Comparison of ENCODE assay signal across 23 mouse cellular contexts in the genomic region with DNA sequence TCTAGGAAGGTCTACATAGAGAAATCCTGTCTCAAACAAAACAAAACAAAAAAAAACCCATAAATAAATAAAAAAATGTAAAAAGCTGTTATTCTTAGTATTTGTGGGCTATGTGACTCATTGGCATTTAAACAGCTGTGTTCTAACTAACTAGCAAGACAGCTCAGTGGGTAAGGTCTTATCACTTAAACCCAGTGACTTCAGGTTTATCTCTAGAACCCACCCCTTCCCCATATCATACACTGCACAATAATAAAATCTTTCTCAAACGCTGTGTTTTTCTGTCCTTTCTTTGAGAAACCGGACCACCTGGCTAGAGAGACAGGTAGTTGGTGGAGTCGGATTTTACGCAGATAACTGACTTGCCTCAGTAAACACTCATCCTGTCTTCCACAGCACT. TPM values are rescaled to one million over a fixed set of nuclear protein-coding genes. Genes with fewer than 3 reads are reported as not detected.
A peak's percentile ranks its signal among the peaks of the same experiment; 100 is the strongest.
DNase-seq lines count a peak whose midpoint lies in the region; ATAC-seq and TF ChIP-seq lines count a peak whose summit lies in the region.
"Had no signal": no experiment of that assay in that cellular context is flagged by ENCODE, and none has a peak within 500 bp of the region (broad histone marks: within the 10 kb centered on the region; RNA-seq: fewer than 3 reads in every experiment).

No protein-coding gene starts in this region.

- H3K27ac ChIP-seq in liver, embryonic 13.5 days: peak overlapping the region; percentile 86
- H3K27ac ChIP-seq in liver, postnatal 0 days (ENCODE audit: low read depth): peak overlapping the region; percentile 49
- H3K27ac ChIP-seq: embryonic facial prominence, embryonic 12.5 days; forebrain, embryonic 10.5 days; heart, embryonic 13.5 days had no signal

- WGBS in liver, embryonic 13.5 days (ENCODE audit: insufficient replicate concordance): 26% methylated on average over 4 of the region's 4 CpGs
- WGBS in liver, postnatal 0 days (ENCODE audit: insufficient replicate concordance): 56% methylated on average over 4 of the region's 4 CpGs

- no peaks in the 10 kb centered on the region for H3K27me3 ChIP-seq in G1E (ENCODE audit: insufficient read depth, low read length)
- H3K27me3 ChIP-seq in liver, embryonic 13.5 days: no peaks in the 10 kb centered on the region
- H3K27me3 ChIP-seq in liver, postnatal 0 days (ENCODE audit: insufficient read depth, low read length): no peaks in the 10 kb centered on the region
- H3K27me3 ChIP-seq: embryonic facial prominence, embryonic 12.5 days; heart, embryonic 13.5 days; Patski had no signal

- peak; percentile 74 for TF ChIP-seq EP300 in liver, postnatal 0 days (IDR thresholded peaks at IDR 0.05; ENCODE audit: low read depth)

- no peak for TF ChIP-seq CTCF in G1E (IDR thresholded peaks at IDR 0.05; ENCODE audit: low read depth, low read length)
- no peak for TF ChIP-seq CTCF in liver, postnatal 0 days (IDR thresholded peaks at IDR 0.05; ENCODE audit: low read depth)

- no peaks in the 10 kb centered on the region for H3K9me3 ChIP-seq in G1E (replicated peaks)
- no peaks in the 10 kb centered on the region for H3K9me3 ChIP-seq in liver, embryonic 13.5 days (replicated peaks)
- H3K9me3 ChIP-seq in liver, postnatal 0 days (ENCODE audit: low read length): no peaks in the 10 kb centered on the region
- H3K9me3 ChIP-seq: embryonic facial prominence, embryonic 12.5 days; forebrain, embryonic 10.5 days; heart, embryonic 13.5 days had no signal

- DNase-seq in G1E (ENCODE audit: low spot score): no peak
- DNase-seq in liver, embryonic 13.5 days: peak; percentile 32
- DNase-seq in liver, postnatal 0 days: no peak
- no peak for DNase-seq in frontal cortex, postnatal 10 days (ENCODE audit: low spot score in 2 of 2)
- DNase-seq in testis, postnatal 14 days (ENCODE audit: low spot score): no peak
- no peak for DNase-seq in right cerebral cortex, postnatal 25 days
- no peak for DNase-seq in cerebellum, adult 8-10 months
- DNase-seq: adrenal gland, postnatal 25 days; B cell, adult 2 months; cerebellum, adult 2 months; cerebellum, postnatal 14 days; gastrocnemius, postnatal 36 days; heart, adult 11 months; heart, postnatal 36 days had no signal

- H3K9ac ChIP-seq in liver, embryonic 13.5 days: peak overlapping the region; percentile 46
- no peak overlapping the region for H3K9ac ChIP-seq in liver, postnatal 0 days (replicated peaks)
- H3K9ac ChIP-seq: embryonic facial prominence, embryonic 12.5 days; heart, embryonic 13.5 days had no signal

- H3K4me3 ChIP-seq in G1E (ENCODE audit: low read depth, low read length): no peak overlapping the region
- H3K4me3 ChIP-seq in liver, embryonic 13.5 days (replicated peaks): no peak overlapping the region; the same call in 1 of the 2 replicates
- H3K4me3 ChIP-seq in liver, postnatal 0 days (ENCODE audit: low read depth, low read length): no peak overlapping the region
- H3K4me3 ChIP-seq: embryonic facial prominence, embryonic 12.5 days; forebrain, embryonic 10.5 days; heart, embryonic 13.5 days had no signal

- H3K4me1 ChIP-seq in G1E (ENCODE audit: insufficient read depth, low read depth, low read length): peaks cover 38% of the 10 kb centered on the region
- peaks cover 69% of the 10 kb centered on the region for H3K4me1 ChIP-seq in liver, embryonic 13.5 days (replicated peaks)
- peaks cover 7% of the 10 kb centered on the region for H3K4me1 ChIP-seq in liver, postnatal 0 days (ENCODE audit: insufficient read depth)
- H3K4me1 ChIP-seq: embryonic facial prominence, embryonic 12.5 days had no signal

- peak overlapping the region; percentile 48 for H3K4me2 ChIP-seq in liver, embryonic 13.5 days
- peak overlapping the region; percentile 44 for H3K4me2 ChIP-seq in liver, postnatal 0 days (ENCODE audit: low read depth, low read length)
- H3K4me2 ChIP-seq: embryonic facial prominence, embryonic 12.5 days; heart, embryonic 13.5 days had no signal

- peak; percentile 56 for ATAC-seq in G1E (ENCODE audit: extremely low read depth, insufficient number of reproducible peaks, low FRiP score, poor library complexity, severe bottlenecking)
- ATAC-seq in erythroblast, adult 5-6 weeks (replicated peaks; ENCODE audit: low FRiP score, poor library complexity, severe bottlenecking): peak; percentile 23; the same call in 1 of the 2 replicates
- ATAC-seq in liver, embryonic 13.5 days (ENCODE audit: low read depth): peak; percentile 71
- ATAC-seq in liver, postnatal 0 days: peak; percentile 54
- ATAC-seq: activated CD4-positive, CD25-positive, alpha-beta regulatory T cell, adult 4 months; CD4-positive, CD25-positive, alpha-beta regulatory T cell, adult 4 months; forebrain, embryonic 14.5 days; hindbrain, embryonic 16.5 days; Patski had no signal

- H3K36me3 ChIP-seq in G1E (replicated peaks): peaks cover 71% of the 10 kb centered on the region
- peaks cover 97% of the 10 kb centered on the region for H3K36me3 ChIP-seq in liver, embryonic 13.5 days
- H3K36me3 ChIP-seq in liver, postnatal 0 days (replicated peaks; ENCODE audit: insufficient read depth, low read length): peaks cover 61% of the 10 kb centered on the region

RNA-seq across cellular contexts. Expression of gene Aldh9a1, which starts 18.2 kb away (rescaled TPM):
- total RNA-seq in G1E (2014; fragmentation: Nextera tagmentation) (36.0 and 38.2 TPM in 2 replicates), G1E (2017) (21.2 and 26.4 TPM in 2 replicates)
- 40.0 and 46.2 TPM in 2 replicates for polyA plus RNA-seq in G1E (2012)
- total RNA-seq in erythroblast, adult 5-6 weeks (2015; ENCODE audit: low replicate concordance): 4.6 and 9.2 TPM in 2 replicates
- total RNA-seq in erythroblast, adult 5-6 weeks (2017; ENCODE audit: low replicate concordance): 11.1 and 11.6 TPM in 2 replicates
- 85.4 and 92.0 TPM in 2 replicates for polyA plus RNA-seq in liver, embryonic 13.5 days (2015; fragmentation: Nextera tagmentation; extraction: Ambion mirVana)
- polyA plus RNA-seq in liver, postnatal 0 days (2015; fragmentation: Nextera tagmentation; extraction: Ambion mirVana): 76.4 and 80.8 TPM in 2 replicates

RNA-seq across cellular contexts. Expression of gene Mgst3, which starts 25.6 kb away (rescaled TPM):
- total RNA-seq in G1E (2014; fragmentation: Nextera tagmentation) (18.2 and 34.4 TPM in 2 replicates), G1E (2017) (22.7 and 31.1 TPM in 2 replicates)
- 2.3 and 10.9 TPM in 2 replicates for polyA plus RNA-seq in G1E (2012)
- total RNA-seq in erythroblast, adult 5-6 weeks (2015; ENCODE audit: low replicate concordance): 84.0 and 95.1 TPM in 2 replicates
- 132 and 152 TPM in 2 replicates for total RNA-seq in erythroblast, adult 5-6 weeks (2017; ENCODE audit: low replicate concordance)
- 337 and 409 TPM in 2 replicates for polyA plus RNA-seq in liver, embryonic 13.5 days (2015; fragmentation: Nextera tagmentation; extraction: Ambion mirVana)
- polyA plus RNA-seq in liver, postnatal 0 days (2015; fragmentation: Nextera tagmentation; extraction: Ambion mirVana): 161 and 163 TPM in 2 replicates

RNA-seq across cellular contexts. Expression of gene Tmco1, which starts 59.8 kb away (rescaled TPM):
- 66.0 and 68.2 TPM in 2 replicates for total RNA-seq in G1E (2014; fragmentation: Nextera tagmentation)
- total RNA-seq in G1E (2017): 104 and 121 TPM in 2 replicates
- polyA plus RNA-seq in G1E (2012): 10.8 and 12.8 TPM in 2 replicates
- 44.7 and 70.1 TPM in 2 replicates for total RNA-seq in erythroblast, adult 5-6 weeks (2015; ENCODE audit: low replicate concordance)
- 49.7 and 61.5 TPM in 2 replicates for total RNA-seq in erythroblast, adult 5-6 weeks (2017; ENCODE audit: low replicate concordance)
- polyA plus RNA-seq in liver, embryonic 13.5 days (2015; fragmentation: Nextera tagmentation; extraction: Ambion mirVana): 69.9 and 84.5 TPM in 2 replicates
- 54.6 and 57.6 TPM in 2 replicates for polyA plus RNA-seq in liver, postnatal 0 days (2015; fragmentation: Nextera tagmentation; extraction: Ambion mirVana)

Comparison
In these comparisons a context has a peak if more than half of its experiments do, and no peak if none do; other contexts are left out.
1. RNA of gene Mgst3, which starts 25.6 kb away (polyA plus RNA-seq): 337 to 409 TPM in liver, embryonic 13.5 days and 161 to 163 TPM in liver, postnatal 0 days; 2.3 to 10.9 TPM in G1E; every median in the first group is over 10 times any median in the second.
2. Peak in every context shown above with its lines, with median percentiles within 50 percentile points of each other: ATAC-seq.